Mouse (Mus musculus) liver, adult 2 months (tissue): Measurements from ENCODE around the gene Morc3.

Source experiments
- CTCF ChIP-seq: fragments of 200-500 bp; IDR thresholded peaks from 2 replicates; pipeline ENCODE4 v1.5.1; 2011; ENCODE audit warnings: low read depth, low read length, control low read depth
- POLR2A ChIP-seq: fragments of 200-500 bp; IDR thresholded peaks from 2 replicates; pipeline ENCODE4 v1.6.1; 2011; ENCODE audit warnings: low read length, control low read depth; ENCODE audit not compliant: insufficient read depth; ENCODE audit errors: extremely low read depth

DNA sequence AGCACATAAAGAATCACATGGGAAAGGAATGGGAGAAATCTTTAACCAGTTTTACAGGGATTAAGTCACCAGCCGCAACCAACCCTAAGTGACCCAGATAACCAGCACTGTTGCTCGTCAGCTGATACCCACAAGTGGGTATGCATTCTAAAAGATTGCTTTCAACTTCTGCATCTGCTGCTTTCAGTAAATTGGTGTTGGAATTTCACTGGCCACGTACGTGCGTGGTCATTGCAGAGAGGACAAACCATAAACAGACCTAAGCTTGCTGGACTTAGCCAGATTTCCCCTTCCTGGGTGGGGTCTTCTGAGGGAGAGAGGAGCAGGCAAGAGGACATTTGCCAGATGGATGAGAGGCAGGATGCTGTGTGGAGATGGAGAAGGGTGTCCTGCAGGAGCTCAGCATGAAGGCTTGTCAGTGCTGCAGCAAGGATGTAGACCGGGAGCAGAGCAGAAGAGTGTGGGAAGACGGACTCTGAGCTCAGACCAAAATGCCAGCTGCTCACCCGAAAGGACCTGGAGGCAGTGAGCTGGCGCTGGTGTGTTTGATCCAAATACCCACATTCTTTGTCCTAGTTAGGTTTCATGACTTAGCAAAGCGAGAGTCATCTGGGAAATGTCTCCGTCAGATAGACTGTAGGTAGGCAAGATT is 34.0 kb upstream of the Morc3 start:
- no peak for TF ChIP-seq POLR2A
- no peak for TF ChIP-seq CTCF
